Mouse (Mus musculus): ENCODE data around the gene Plin2. TPM values are rescaled to one million over a fixed set of nuclear protein-coding genes. Genes with fewer than 3 reads are reported as not detected.

Plin2 gene
- polyA plus RNA-seq, 1 experiment from 2014 or later = 134 TPM

- Histone ChIP-seq H3K36me3 (no peaks in the 10 kb centered on the region), H3K9me3 (no peaks in the 10 kb centered on the region), H3K4me1 (0 out of 2 replicates have a peak, but pooled peaks cover 2% of the 10 kb centered on the region), H3K4me2 (no peak overlapping the region), H3K9ac (no peak overlapping the region), H3K27me3 (no peaks in the 10 kb centered on the region), H3K27ac (no peak overlapping the region), H3K4me3 (no peak overlapping the region)
- 38% methylated on average over 6 of the region's 6 CpGs for WGBS
- ATAC-seq (ENCODE audit: borderline replicate concordance, extremely low read depth, low FRiP score, low TSS enrichment) = no peak
Observed at GRCm38 (mm10) chr4:86695081-86695480, 25.2 kb upstream of the Plin2 start.

GRCm38 (mm10) chr4:86692931-86693330 lies 23.1 kb upstream of the Plin2 start:
- H3K36me3 ChIP-seq = no peaks in the 10 kb centered on the region
- no peak for ATAC-seq (ENCODE audit: borderline replicate concordance, extremely low read depth, low FRiP score, low TSS enrichment)

GRCm38 (mm10) chr4:86691290-86691689 lies 21.4 kb upstream of the Plin2 start:
- Histone ChIP-seq H3K36me3 (no peaks in the 10 kb centered on the region), H3K27me3 (no peaks in the 10 kb centered on the region), H3K9ac (no peak overlapping the region), H3K27ac (no peak overlapping the region), H3K4me1 (peaks cover 15% of the 10 kb centered on the region), H3K4me3 (no peak overlapping the region), H3K9me3 (no peaks in the 10 kb centered on the region), H3K4me2 (no peak overlapping the region)
- ATAC-seq (ENCODE audit: borderline replicate concordance, extremely low read depth, low FRiP score, low TSS enrichment) = no peak
- 76% methylated on average over 4 of the region's 4 CpGs for WGBS

More at GRCm38 (mm10) chr4:86692931-86693330, 23.1 kb upstream of the Plin2 start:
- Histone ChIP-seq H3K4me2 (no peak overlapping the region), H3K9ac (no peak overlapping the region), H3K27me3 (no peaks in the 10 kb centered on the region), H3K4me1 (peaks cover 13% of the 10 kb centered on the region), H3K9me3 (no peaks in the 10 kb centered on the region), H3K27ac (no peak overlapping the region), H3K4me3 (no peak overlapping the region)
- WGBS = 84% methylated on average over 7 of the region's 7 CpGs

GRCm38 (mm10) chr4:86690768-86691167 lies 20.9 kb upstream of the Plin2 start:
- H3K27ac ChIP-seq = peak overlapping the region; percentile 83
- 78% methylated on average over 6 of the region's 6 CpGs for WGBS
- peaks cover 21% of the 10 kb centered on the region for H3K4me1 ChIP-seq

GRCm38 (mm10) chr4:86690194-86690593 lies 20.3 kb upstream of the Plin2 start:
- 12% methylated on average over 7 of the region's 7 CpGs for WGBS
- H3K4me2 ChIP-seq = no peak overlapping the region
- no peaks in the 10 kb centered on the region for H3K27me3 ChIP-seq
- no peak overlapping the region for H3K9ac ChIP-seq
- H3K4me3 ChIP-seq = no peak overlapping the region
- H3K4me1 ChIP-seq = peaks cover 26% of the 10 kb centered on the region
- no peaks in the 10 kb centered on the region for H3K36me3 ChIP-seq
- ATAC-seq (ENCODE audit: borderline replicate concordance, extremely low read depth, low FRiP score, low TSS enrichment) = peak; percentile 72
- H3K9me3 ChIP-seq = no peaks in the 10 kb centered on the region
- H3K27ac ChIP-seq = peak overlapping the region; percentile 83

More at GRCm38 (mm10) chr4:86690768-86691167, 20.9 kb upstream of the Plin2 start:
- no peaks in the 10 kb centered on the region for H3K27me3 ChIP-seq
- no peak overlapping the region for H3K4me3 ChIP-seq
- H3K36me3 ChIP-seq = no peaks in the 10 kb centered on the region
- no peak overlapping the region for H3K9ac ChIP-seq
- H3K9me3 ChIP-seq = no peaks in the 10 kb centered on the region
- H3K4me2 ChIP-seq = no peak overlapping the region
- ATAC-seq (ENCODE audit: borderline replicate concordance, extremely low read depth, low FRiP score, low TSS enrichment) = no peak

GRCm38 (mm10) chr4:86689056-86689735 lies 19.3 kb upstream of the Plin2 start:
- Histone ChIP-seq H3K4me2 (0 out of 2 replicates have a peak overlapping the region, but pooled peaks have one; percentile 13), H3K36me3 (no peaks in the 10 kb centered on the region), H3K27ac (peak overlapping the region; percentile 83), H3K27me3 (no peaks in the 10 kb centered on the region), H3K4me1 (peaks cover 27% of the 10 kb centered on the region), H3K4me3 (no peak overlapping the region), H3K9me3 (no peaks in the 10 kb centered on the region), H3K9ac (no peak overlapping the region)
- WGBS = 40% methylated on average over 10 of the region's 10 CpGs
- peak; percentile 45; the same call in 1 of the 2 replicates for ATAC-seq (ENCODE audit: borderline replicate concordance, extremely low read depth, low FRiP score, low TSS enrichment)

- no peaks in the 10 kb centered on the region for H3K9me3 ChIP-seq
- no peak overlapping the region for H3K4me3 ChIP-seq
- no peak overlapping the region for H3K9ac ChIP-seq
- H3K4me2 ChIP-seq = no peak overlapping the region
- ATAC-seq (ENCODE audit: borderline replicate concordance, extremely low read depth, low FRiP score, low TSS enrichment) = peak; percentile 34; the same call in 1 of the 2 replicates
- H3K27me3 ChIP-seq = no peaks in the 10 kb centered on the region
- peaks cover 27% of the 10 kb centered on the region for H3K4me1 ChIP-seq
- peak overlapping the region; percentile 67 for H3K27ac ChIP-seq
- no peaks in the 10 kb centered on the region for H3K36me3 ChIP-seq
- 40% methylated on average over 3 of the region's 3 CpGs for WGBS
Observed at GRCm38 (mm10) chr4:86686564-86686963, 16.7 kb upstream of the Plin2 start.

GRCm38 (mm10) chr4:86686009-86686366 lies 16.1 kb upstream of the Plin2 start:
- 26% methylated on average over 2 of the region's 2 CpGs for WGBS

GRCm38 (mm10) chr4:86685231-86686008 lies 15.6 kb upstream of the Plin2 start:
- Histone ChIP-seq H3K36me3 (no peaks in the 10 kb centered on the region), H3K9me3 (no peaks in the 10 kb centered on the region), H3K4me3 (no peak overlapping the region), H3K27ac (peak overlapping the region; percentile 55), H3K4me1 (peaks cover 27% of the 10 kb centered on the region), H3K4me2 (no peak overlapping the region), H3K9ac (no peak overlapping the region), H3K27me3 (no peaks in the 10 kb centered on the region)
- ATAC-seq (ENCODE audit: borderline replicate concordance, extremely low read depth, low FRiP score, low TSS enrichment) = no peak
- WGBS = 52% methylated on average over 11 of the region's 11 CpGs

More at GRCm38 (mm10) chr4:86686009-86686366, 16.1 kb upstream of the Plin2 start:
- H3K9ac ChIP-seq = no peak overlapping the region
- H3K9me3 ChIP-seq = no peaks in the 10 kb centered on the region
- H3K4me1 ChIP-seq = peaks cover 27% of the 10 kb centered on the region
- peak overlapping the region; percentile 55 for H3K27ac ChIP-seq
- ATAC-seq (ENCODE audit: borderline replicate concordance, extremely low read depth, low FRiP score, low TSS enrichment) = no peak
- H3K27me3 ChIP-seq = no peaks in the 10 kb centered on the region
- no peak overlapping the region for H3K4me3 ChIP-seq
- no peak overlapping the region for H3K4me2 ChIP-seq
- H3K36me3 ChIP-seq = no peaks in the 10 kb centered on the region

GRCm38 (mm10) chr4:86684806-86685205 lies 14.9 kb upstream of the Plin2 start:
- peaks cover 23% of the 10 kb centered on the region for H3K4me1 ChIP-seq
- H3K36me3 ChIP-seq = no peaks in the 10 kb centered on the region
- H3K9me3 ChIP-seq = no peaks in the 10 kb centered on the region
- H3K9ac ChIP-seq = no peak overlapping the region
- H3K27me3 ChIP-seq = no peaks in the 10 kb centered on the region
- H3K27ac ChIP-seq = no peak overlapping the region
- H3K4me2 ChIP-seq = no peak overlapping the region
- 73% methylated on average over 6 of the region's 6 CpGs for WGBS
- H3K4me3 ChIP-seq = no peak overlapping the region
- no peak for ATAC-seq (ENCODE audit: borderline replicate concordance, extremely low read depth, low FRiP score, low TSS enrichment)

GRCm38 (mm10) chr4:86683746-86684145 lies 13.9 kb upstream of the Plin2 start:
- no peaks in the 10 kb centered on the region for H3K27me3 ChIP-seq
- no peak for ATAC-seq (ENCODE audit: borderline replicate concordance, extremely low read depth, low FRiP score, low TSS enrichment)
- no peaks in the 10 kb centered on the region for H3K9me3 ChIP-seq
- peaks cover 14% of the 10 kb centered on the region; the same call in 1 of the 2 replicates for H3K4me1 ChIP-seq
- H3K4me2 ChIP-seq = no peak overlapping the region
- no peak overlapping the region for H3K4me3 ChIP-seq
- H3K9ac ChIP-seq = no peak overlapping the region
- WGBS = 92% methylated on average over 5 of the region's 5 CpGs
- no peaks in the 10 kb centered on the region for H3K36me3 ChIP-seq
- no peak overlapping the region for H3K27ac ChIP-seq

GRCm38 (mm10) chr4:86683280-86683679 lies 13.4 kb upstream of the Plin2 start:
- ATAC-seq (ENCODE audit: borderline replicate concordance, extremely low read depth, low FRiP score, low TSS enrichment) = no peak
- Histone ChIP-seq H3K9me3 (no peaks in the 10 kb centered on the region), H3K36me3 (no peaks in the 10 kb centered on the region), H3K27ac (no peak overlapping the region), H3K27me3 (no peaks in the 10 kb centered on the region), H3K4me1 (peaks cover 14% of the 10 kb centered on the region; the same call in 1 of the 2 replicates), H3K4me2 (no peak overlapping the region), H3K4me3 (no peak overlapping the region), H3K9ac (no peak overlapping the region)
- 81% methylated on average over 5 of the region's 5 CpGs for WGBS
